Comparison of ENCODE assay signal across 8 mouse cellular contexts in the genomic region with DNA sequence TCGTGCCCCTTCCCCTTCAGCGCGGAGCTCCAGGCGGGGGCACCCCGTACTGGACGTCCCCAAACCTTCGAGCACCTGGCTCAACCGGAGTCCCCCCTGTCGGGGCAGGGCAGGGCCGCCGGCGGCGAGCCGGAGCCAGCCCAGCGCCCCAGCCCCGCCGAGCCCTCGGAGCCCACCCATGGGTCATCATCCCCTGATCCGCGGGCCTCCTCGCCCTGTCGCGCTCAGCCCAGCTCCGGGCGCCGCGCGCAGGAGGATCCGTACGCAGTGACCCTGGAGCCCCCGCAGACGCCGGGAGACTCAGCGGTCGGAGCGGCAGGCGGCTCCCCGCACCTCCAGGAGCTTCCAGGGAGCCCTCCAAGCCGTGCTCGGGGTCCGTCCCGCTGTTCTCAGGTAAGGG. TPM values are rescaled to one million over a fixed set of nuclear protein-coding genes. Genes with fewer than 3 reads are reported as not detected.
A peak's percentile ranks its signal among the peaks of the same experiment; 100 is the strongest.
DNase-seq lines count a peak whose midpoint lies in the region; ATAC-seq and TF ChIP-seq lines count a peak whose summit lies in the region.

A gene (plus strand): TSS at position 259 of the 400 bp plus-strand sequence.

- ATAC-seq in embryonic facial prominence, embryonic 11.5 days (replicated peaks; ENCODE audit: insufficient number of reproducible peaks, low FRiP score, low TSS enrichment, low read depth), result no peak
- no peak; the same call in 1 of the 2 replicates for ATAC-seq in intestine, embryonic 14.5 days (replicated peaks; ENCODE audit: low FRiP score, low TSS enrichment, low read depth)
- ATAC-seq in midbrain, embryonic 12.5 days (ENCODE audit: low FRiP score, low read depth), result no peak; the same call in 1 of the 2 replicates

- no peak for TF ChIP-seq EP300 in ES-Bruce4 (IDR thresholded peaks at IDR 0.05; ENCODE audit: insufficient read depth, low read depth, low read length)

- H3K27me3 ChIP-seq in kidney, adult 2 months (replicated peaks; ENCODE audit: control insufficient read depth, insufficient read depth, low read length), result no peaks in the 10 kb centered on the region
- peaks cover 18% of the 10 kb centered on the region for H3K27me3 ChIP-seq in ES-Bruce4 (ENCODE audit: control insufficient read depth, insufficient read depth, low read length, poor library complexity, severe bottlenecking)
- H3K27me3 ChIP-seq in embryonic facial prominence, embryonic 11.5 days (ENCODE audit: control insufficient read depth, insufficient read depth, low read length), result peaks cover 38% of the 10 kb centered on the region
- H3K27me3 ChIP-seq in intestine, embryonic 14.5 days (replicated peaks; ENCODE audit: control insufficient read depth, insufficient read depth, low read length), result peaks cover 41% of the 10 kb centered on the region
- peaks cover 89% of the 10 kb centered on the region for H3K27me3 ChIP-seq in midbrain, embryonic 12.5 days

- no peak for TF ChIP-seq POLR2A in kidney, adult 2 months (IDR thresholded peaks at IDR 0.05; ENCODE audit: low read depth, low read length)
- no peak for TF ChIP-seq POLR2A in ES-Bruce4 (IDR thresholded peaks at IDR 0.05; ENCODE audit: insufficient read depth, low read length)

- peak within 1 kb of the TSS; percentile 97 for H3K4me2 ChIP-seq in embryonic facial prominence, embryonic 11.5 days (ENCODE audit: low read depth, low read length)
- H3K4me2 ChIP-seq in intestine, embryonic 14.5 days (ENCODE audit: low read length), result peak within 1 kb of the TSS; percentile 93
- peak within 1 kb of the TSS; percentile 97 for H3K4me2 ChIP-seq in midbrain, embryonic 12.5 days (replicated peaks)

- H3K36me3 ChIP-seq in kidney, adult 2 months (ENCODE audit: control insufficient read depth, insufficient read depth, low read length), result no peaks in the 10 kb centered on the region
- H3K36me3 ChIP-seq in ES-Bruce4 (ENCODE audit: control insufficient read depth, insufficient read depth, low read length, poor library complexity, severe bottlenecking), result no peaks in the 10 kb centered on the region
- H3K36me3 ChIP-seq in embryonic facial prominence, embryonic 11.5 days (replicated peaks; ENCODE audit: control insufficient read depth, insufficient read depth, low read depth, low read length), result no peaks in the 10 kb centered on the region
- H3K36me3 ChIP-seq in intestine, embryonic 14.5 days (ENCODE audit: control insufficient read depth, insufficient read depth, low read length), result no peaks in the 10 kb centered on the region
- H3K36me3 ChIP-seq in midbrain, embryonic 12.5 days, result no peaks in the 10 kb centered on the region

- WGBS in kidney, adult 2 months, result 1% methylated on average over 42 of the region's 42 CpGs
- 2% methylated on average over 31 of the region's 42 CpGs for WGBS in embryonic facial prominence, embryonic 11.5 days
- WGBS in intestine, embryonic 14.5 days, result under 1% methylated on average over 37 of the region's 42 CpGs
- 1% methylated on average over 42 of the region's 42 CpGs for WGBS in midbrain, embryonic 12.5 days

- no peaks in the 10 kb centered on the region for H3K9me3 ChIP-seq in ES-Bruce4 (replicated peaks; ENCODE audit: control insufficient read depth, insufficient read depth, low read length, poor library complexity, severe bottlenecking)
- no peaks in the 10 kb centered on the region for H3K9me3 ChIP-seq in embryonic facial prominence, embryonic 11.5 days (replicated peaks; ENCODE audit: control insufficient read depth, low read length)
- H3K9me3 ChIP-seq in intestine, embryonic 14.5 days (ENCODE audit: control insufficient read depth, low read length), result no peaks in the 10 kb centered on the region
- no peaks in the 10 kb centered on the region for H3K9me3 ChIP-seq in midbrain, embryonic 12.5 days

- H3K27ac ChIP-seq in kidney, adult 2 months (ENCODE audit: insufficient read depth, low read depth, low read length), result peak within 1 kb of the TSS; percentile 14; the same call in 1 of the 2 replicates
- H3K27ac ChIP-seq in ES-Bruce4 (ENCODE audit: insufficient read depth, low read length), result no peak within 1 kb of the TSS
- H3K27ac ChIP-seq in embryonic facial prominence, embryonic 11.5 days (replicated peaks; ENCODE audit: low read depth, low read length), result no peak within 1 kb of the TSS
- no peak within 1 kb of the TSS for H3K27ac ChIP-seq in intestine, embryonic 14.5 days (ENCODE audit: low read depth)
- no peak within 1 kb of the TSS for H3K27ac ChIP-seq in midbrain, embryonic 12.5 days (replicated peaks)

- H3K9ac ChIP-seq in ES-Bruce4 (ENCODE audit: low read depth, poor library complexity, severe bottlenecking), result peak within 1 kb of the TSS; percentile 91
- peak within 1 kb of the TSS; percentile 19; the same call in 1 of the 2 replicates for H3K9ac ChIP-seq in embryonic facial prominence, embryonic 11.5 days (replicated peaks; ENCODE audit: low read length)
- peak within 1 kb of the TSS; percentile 37 for H3K9ac ChIP-seq in intestine, embryonic 14.5 days (ENCODE audit: low read length)
- peak within 1 kb of the TSS; percentile 43 for H3K9ac ChIP-seq in midbrain, embryonic 12.5 days (replicated peaks)

- DNase-seq in kidney, adult 2 months, result no peak
- no peak for DNase-seq in kidney, adult 8-10 months
- no peak for DNase-seq in embryonic facial prominence, embryonic 11.5 days (ENCODE audit: low spot score)
- no peak for DNase-seq in intestine, embryonic 14.5 days (ENCODE audit: low spot score)
- no peak for DNase-seq in Muller cell, postnatal 12 days (ENCODE audit: inconsistent ontology term)
- no peak for DNase-seq in T-cell, adult 2 months (ENCODE audit: low spot score)

- H3K4me1 ChIP-seq in kidney, adult 2 months (ENCODE audit: control insufficient read depth, insufficient read depth, low read length), result peaks cover 6% of the 10 kb centered on the region; the same call in 1 of the 2 replicates
- H3K4me1 ChIP-seq in ES-Bruce4 (ENCODE audit: control insufficient read depth, insufficient read depth, low read length), result peaks cover 2% of the 10 kb centered on the region
- 0 out of 2 replicates have a peak, but pooled peaks cover 3% of the 10 kb centered on the region for H3K4me1 ChIP-seq in embryonic facial prominence, embryonic 11.5 days (ENCODE audit: control insufficient read depth, insufficient read depth, low read length)
- H3K4me1 ChIP-seq in intestine, embryonic 14.5 days (replicated peaks; ENCODE audit: control insufficient read depth, insufficient read depth, low read length), result no peaks in the 10 kb centered on the region
- H3K4me1 ChIP-seq in midbrain, embryonic 12.5 days, result peaks cover 14% of the 10 kb centered on the region

- H3K4me3 ChIP-seq in kidney, adult 2 months (ENCODE audit: insufficient read depth, low read depth, low read length), result peak within 1 kb of the TSS; percentile 61
- H3K4me3 ChIP-seq in ES-Bruce4 (ENCODE audit: low read depth, low read length), result peak within 1 kb of the TSS; percentile 77
- peak within 1 kb of the TSS; percentile 46 for H3K4me3 ChIP-seq in embryonic facial prominence, embryonic 11.5 days (ENCODE audit: low read depth, low read length)
- peak within 1 kb of the TSS; percentile 51 for H3K4me3 ChIP-seq in intestine, embryonic 14.5 days (ENCODE audit: low read depth, low read length)
- peak within 1 kb of the TSS; percentile 51 for H3K4me3 ChIP-seq in midbrain, embryonic 12.5 days

- TF ChIP-seq CTCF in kidney, adult 2 months (conservative IDR thresholded peaks at IDR 0.05; ENCODE audit: insufficient read depth, insufficient read length, low read depth, low read length), result no peak
- no peak for TF ChIP-seq CTCF in ES-Bruce4 (IDR thresholded peaks at IDR 0.05; ENCODE audit: low read depth, low read length)

RNA-seq across cellular contexts. Expression of the gene that starts here (rescaled TPM):
- polyA plus RNA-seq in kidney, adult 2 months (2012; rRNA removed), result 3.7 and 4.0 TPM in 2 replicates
- polyA plus RNA-seq in ES-Bruce4 (2011; ENCODE audit: insufficient read depth, insufficient read length, low read depth, missing spikeins), result 7.6 and 9.4 TPM in 2 replicates
- 0.31 and 0.93 TPM in 2 replicates for polyA plus RNA-seq in embryonic facial prominence, embryonic 11.5 days (2014; fragmentation: Nextera tagmentation; extraction: Ambion mirVana)
- polyA plus RNA-seq in intestine, embryonic 14.5 days (2014; fragmentation: Nextera tagmentation; extraction: Ambion mirVana), result 2.5 and 2.7 TPM in 2 replicates
- 0.22 and 0.34 TPM in 2 replicates for polyA plus RNA-seq in midbrain, embryonic 12.5 days (2016; fragmentation: Nextera tagmentation; extraction: Ambion mirVana)

Comparison
In these comparisons a context has a peak if more than half of its experiments do, and no peak if none do; other contexts are left out.
1. H3K9ac ChIP-seq: peak in every context shown above with its lines; median percentile 91 in ES-Bruce4; 43 in midbrain, embryonic 12.5 days; 37 in intestine, embryonic 14.5 days; 19 in embryonic facial prominence, embryonic 11.5 days.